Mouse (Mus musculus) cerebellum, postnatal 25 days (tissue): Measurements from ENCODE around the gene Atp5j2.
A peak's percentile ranks its signal among the peaks of the same experiment; 100 is the strongest.

ENCODE experiments used
- DNase-seq, 2 experiments: peaks; one replicate each; pipeline ENCODE4 v3.0.0; 2021; ENCODE audit warnings: mixed read lengths in 2 of 2

Atp5j2 gene

GRCm38 (mm10) chr5:145200387-145200786 is 8.5 kb upstream of the Atp5j2 start:
- no peak for DNase-seq

GRCm38 (mm10) chr5:145190875-145191798 is 725 bp downstream of the Atp5j2 start:
- DNase-seq, result peak; percentile 94 to 97

- no peak for DNase-seq
Observed at GRCm38 (mm10) chr5:145190373-145190772, 1.5 kb downstream of the Atp5j2 start.

GRCm38 (mm10) chr5:145189416-145189815 is 2.4 kb downstream of the Atp5j2 start:
- no peak for DNase-seq

DNA sequence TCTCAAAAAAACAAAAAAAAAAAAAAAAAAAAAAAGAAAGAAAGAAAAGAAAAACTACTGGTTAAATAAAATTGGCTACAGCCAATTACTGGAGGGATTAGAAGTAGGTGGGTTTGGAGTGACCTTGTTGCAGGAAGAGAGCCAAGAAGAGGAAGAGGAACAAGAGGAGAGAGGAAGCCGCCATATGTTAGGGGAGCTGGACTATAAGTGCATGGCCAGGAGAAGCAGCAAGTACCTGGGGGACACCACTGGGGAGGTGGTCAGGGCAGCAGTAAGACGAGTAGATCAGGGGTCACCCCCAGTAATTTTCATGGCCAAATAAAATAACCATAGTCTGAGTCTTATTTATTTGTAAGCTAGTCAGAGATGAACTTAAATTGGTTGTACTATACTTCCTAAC is 6.6 kb downstream of the Atp5j2 start:
- no peak for DNase-seq

GRCm38 (mm10) chr5:145178461-145178980 is 13.3 kb downstream of the Atp5j2 start:
- no peak for DNase-seq

DNA sequence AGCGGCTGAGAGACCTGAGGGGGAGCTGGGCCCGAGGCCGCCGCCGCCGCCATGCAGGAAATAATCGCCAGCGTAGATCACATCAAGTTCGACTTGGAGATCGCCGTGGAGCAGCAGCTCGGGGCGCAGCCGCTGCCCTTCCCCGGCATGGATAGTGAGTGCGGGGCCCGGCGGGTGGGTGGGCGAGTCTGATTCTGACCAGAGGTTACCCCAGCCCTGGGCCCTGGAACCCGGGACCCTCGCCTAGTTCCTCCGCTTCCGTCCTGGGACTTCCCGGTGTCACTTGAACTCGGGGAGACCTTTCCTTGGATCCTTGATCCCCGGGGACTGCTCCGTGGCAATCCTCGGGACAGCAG is 24.6 kb downstream of the Atp5j2 start:
- DNase-seq, result no peak

GRCm38 (mm10) chr5:145166536-145167305 is 25.1 kb downstream of the Atp5j2 start, which contains the start of the genes Ptcd1 and Cpsf4:
Gene Ptcd1, minus strand, starts transcription at chr5:145167108.
Gene Cpsf4, plus strand, starts transcription at chr5:145167213.
- DNase-seq, result peak; percentile 98 to 99

GRCm38 (mm10) chr5:145165184-145165583 is 26.7 kb downstream of the Atp5j2 start:
- DNase-seq, result no peak

GRCm38 (mm10) chr5:145164710-145165109 is 27.2 kb downstream of the Atp5j2 start:
- no peak for DNase-seq

DNA sequence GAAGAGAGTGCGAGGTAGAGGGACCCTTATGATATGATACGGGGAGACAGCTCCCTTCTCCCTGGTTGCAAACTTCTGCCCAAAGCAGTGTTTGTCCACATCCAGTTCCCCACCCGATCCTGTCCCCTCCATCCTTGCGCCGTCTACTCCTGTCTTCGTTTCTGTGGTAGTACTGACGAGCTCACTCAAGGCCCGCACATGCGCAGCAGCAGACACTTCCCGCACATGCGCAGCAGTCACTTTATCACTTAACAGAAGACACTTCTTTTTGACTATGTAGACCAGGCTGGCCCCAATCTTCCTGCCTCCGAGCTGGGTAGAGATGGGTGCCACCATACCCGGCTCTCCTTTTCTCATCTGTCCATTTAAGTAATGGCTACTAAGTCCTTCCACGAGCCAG is 30.5 kb downstream of the Atp5j2 start:
- DNase-seq, result no peak

GRCm38 (mm10) chr5:145152690-145153089 is 39.2 kb downstream of the Atp5j2 start:
- DNase-seq, result no peak

- DNase-seq, result no peak
Observed at GRCm38 (mm10) chr5:145149294-145149693, 42.6 kb downstream of the Atp5j2 start.

GRCm38 (mm10) chr5:145147748-145148147 is 44.1 kb downstream of the Atp5j2 start:
- DNase-seq, result no peak

GRCm38 (mm10) chr5:145140611-145141010 is 51.3 kb downstream of the Atp5j2 start:
- DNase-seq, result peak in 1 of 2 experiments; percentile 21

- DNase-seq, result peak; percentile 96 to 98
Observed at GRCm38 (mm10) chr5:145139571-145140519, 52.0 kb downstream of the Atp5j2 start, which contains the start of the genes Pdap1 and Bud31. Gene Pdap1, minus strand, starts transcription at chr5:145140238. Gene Bud31, plus strand, starts transcription at chr5:145140362.

- no peak for DNase-seq
Observed at GRCm38 (mm10) chr5:145138836-145139235, 53.0 kb downstream of the Atp5j2 start.
